Mouse (Mus musculus) heart, postnatal 4 days (tissue): ENCODE data around the gene Syngap1. TPM values are rescaled to one million over a fixed set of nuclear protein-coding genes. Genes with fewer than 3 reads are reported as not detected.
"Not testable (repeated sequence)": the region's sequence is repeated elsewhere in the genome, so short reads cannot be mapped to it uniquely, and the experiment has no call there.

ENCODE experiments used
- DNase-seq: peaks from one replicate; pipeline ENCODE4 v3.0.0; 2021
- total RNA-seq, 2 experiments: library from RNA; stranded (reverse); gene quantifications; 2 replicates each; pipeline ENCODE4 v1.2.3; 2021

Syngap1 gene
- total RNA-seq, 2 experiments from 2014 or later: 12.6 to 13.4 TPM

GRCm38 (mm10) chr17:26956895-26957294, 15.8 kb downstream of the Syngap1 start:
- no peak for DNase-seq

DNA sequence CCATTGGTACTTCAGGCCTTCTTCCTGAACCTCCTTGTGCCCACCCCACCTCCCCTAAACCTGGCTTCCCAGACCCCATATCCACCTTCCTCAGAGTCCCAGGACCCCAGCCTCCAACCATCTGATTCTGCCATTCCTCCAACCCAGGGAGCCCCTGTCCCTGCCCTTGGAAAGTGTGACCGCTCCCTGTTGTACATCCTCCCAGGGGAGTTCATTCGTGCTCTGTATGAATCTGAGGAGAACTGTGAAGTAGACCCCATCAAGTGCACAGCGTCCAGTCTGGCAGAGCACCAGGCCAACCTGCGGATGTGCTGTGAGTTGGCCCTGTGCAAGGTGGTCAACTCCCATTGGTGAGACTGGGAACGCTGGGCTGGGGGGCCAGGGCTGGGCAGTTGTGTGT, 16.8 kb downstream of the Syngap1 start:
- DNase-seq: no peak

DNA sequence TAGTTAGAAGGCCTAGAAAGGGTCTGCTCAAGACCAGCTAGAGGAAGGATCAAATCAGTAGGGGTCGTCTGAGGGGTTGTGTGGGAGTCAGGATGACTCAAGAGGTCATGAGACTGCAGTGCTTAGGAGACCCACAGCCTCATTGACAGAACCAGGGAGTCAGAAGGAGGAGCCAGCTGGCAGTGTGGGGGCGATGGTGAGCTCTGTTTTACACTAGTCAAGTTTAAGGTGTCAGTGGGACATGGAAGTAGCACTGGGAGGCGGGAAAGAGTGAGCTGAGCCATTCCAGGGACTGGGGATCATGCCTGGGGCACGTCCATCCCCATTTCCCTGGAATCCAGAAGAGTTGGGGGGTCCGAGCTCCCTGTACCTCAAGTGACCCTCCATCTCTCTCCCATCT, 17.8 kb downstream of the Syngap1 start:
- DNase-seq: no peak

GRCm38 (mm10) chr17:26959815-26960214, 18.8 kb downstream of the Syngap1 start:
- no peak for DNase-seq

DNA sequence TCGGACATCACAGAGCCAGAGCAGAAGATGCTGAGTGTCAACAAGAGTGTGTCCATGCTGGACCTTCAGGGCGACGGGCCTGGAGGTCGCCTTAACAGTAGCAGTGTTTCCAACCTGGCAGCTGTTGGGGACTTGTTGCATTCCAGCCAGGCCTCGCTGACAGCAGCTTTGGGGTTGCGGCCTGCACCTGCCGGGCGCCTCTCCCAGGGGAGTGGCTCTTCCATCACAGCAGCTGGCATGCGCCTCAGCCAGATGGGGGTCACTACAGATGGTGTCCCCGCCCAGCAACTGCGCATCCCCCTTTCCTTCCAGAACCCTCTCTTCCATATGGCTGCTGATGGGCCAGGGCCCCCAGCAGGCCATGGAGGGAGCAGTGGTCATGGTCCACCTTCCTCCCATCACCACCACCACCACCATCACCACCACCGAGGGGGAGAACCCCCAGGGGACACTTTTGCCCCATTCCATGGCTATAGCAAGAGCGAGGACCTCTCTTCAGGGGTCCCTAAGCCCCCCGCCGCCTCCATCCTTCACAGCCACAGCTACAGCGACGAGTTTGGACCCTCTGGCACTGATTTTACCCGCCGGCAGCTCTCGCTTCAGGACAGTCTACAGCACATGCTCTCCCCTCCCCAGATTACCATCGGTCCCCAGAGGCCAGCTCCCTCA, 20.7 kb downstream of the Syngap1 start:
- DNase-seq: no peak

DNA sequence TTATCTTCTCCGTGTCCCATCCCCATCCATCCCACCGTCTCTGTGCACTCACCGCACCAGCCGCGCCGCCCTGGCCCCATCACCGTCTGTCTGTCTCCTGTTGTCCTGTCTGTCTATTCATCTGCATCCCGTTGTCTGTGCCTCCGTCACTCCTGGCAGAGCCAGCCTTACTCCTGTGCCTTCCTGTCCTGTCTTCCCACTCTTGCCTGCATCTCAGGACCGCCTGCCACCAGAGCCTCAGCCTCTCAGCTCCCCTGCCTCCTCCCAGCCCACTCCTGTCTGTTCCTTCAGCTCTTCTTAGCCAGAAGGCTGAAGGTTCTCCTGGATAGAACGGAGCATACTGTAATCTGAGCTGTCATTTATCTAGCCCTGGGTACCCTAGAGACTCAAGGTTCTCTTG, 25.9 kb downstream of the Syngap1 start:
- no peak for DNase-seq

DNA sequence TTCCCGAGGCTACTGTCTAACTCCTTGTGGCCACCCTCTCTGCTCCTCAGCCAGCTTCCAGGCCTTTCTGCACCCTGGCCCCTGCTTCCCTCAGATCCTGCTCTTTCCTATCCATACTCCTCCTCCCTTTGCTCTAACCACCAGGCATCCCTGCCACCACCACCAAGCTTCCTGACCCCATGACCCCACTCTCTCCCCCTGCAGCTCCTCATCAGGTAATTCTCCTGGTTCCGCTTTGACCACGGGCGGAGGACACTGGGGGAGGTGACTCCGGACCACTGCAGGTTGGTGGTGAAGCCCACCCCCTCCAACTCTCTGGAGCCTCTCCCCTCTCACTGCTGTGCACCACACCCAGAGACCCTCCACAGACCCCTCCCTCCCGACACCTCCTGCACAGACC, 26.4 kb downstream of the Syngap1 start:
- DNase-seq: no peak

DNA sequence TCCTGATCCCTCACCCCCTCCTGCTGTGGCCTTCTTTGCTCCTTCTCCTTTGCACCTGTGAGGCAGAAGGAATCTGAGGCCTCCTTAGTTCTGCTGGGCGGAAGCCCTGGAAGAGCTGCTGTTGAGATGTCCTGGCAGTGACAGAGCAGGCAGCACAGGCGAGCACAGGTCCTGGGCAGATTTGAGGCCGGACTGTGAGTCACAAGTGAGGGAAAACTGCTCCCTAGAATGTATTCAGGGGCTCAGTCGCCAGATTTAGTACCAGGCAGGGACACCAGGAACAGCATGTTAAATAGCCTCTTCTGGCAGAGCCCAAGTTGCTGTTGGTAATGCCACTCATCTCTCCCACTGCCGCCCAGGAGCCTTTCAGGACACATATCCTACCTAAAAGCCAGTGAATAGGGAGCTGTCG, 27.2 kb downstream of the Syngap1 start:
- no peak for DNase-seq

DNA sequence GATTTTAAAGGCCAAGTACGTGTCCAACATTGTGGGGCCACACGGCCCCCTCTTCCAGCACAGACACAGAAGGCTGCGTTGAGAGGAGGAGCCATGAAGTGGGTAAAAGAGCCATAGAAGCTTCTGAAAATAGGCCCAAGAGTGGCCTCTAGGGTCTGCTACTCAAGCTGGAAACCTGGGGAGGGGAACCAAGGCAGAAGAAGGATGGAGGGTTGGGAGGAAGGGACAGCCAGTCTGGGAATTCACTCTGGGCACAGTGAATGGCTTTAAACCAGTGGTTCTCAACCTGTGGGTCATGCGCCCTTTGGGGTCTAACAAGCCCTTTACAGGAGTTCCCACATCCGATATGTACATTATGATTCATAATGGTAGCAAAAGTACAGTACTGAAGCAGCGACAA, 28.2 kb downstream of the Syngap1 start:
- no peak for DNase-seq

DNA sequence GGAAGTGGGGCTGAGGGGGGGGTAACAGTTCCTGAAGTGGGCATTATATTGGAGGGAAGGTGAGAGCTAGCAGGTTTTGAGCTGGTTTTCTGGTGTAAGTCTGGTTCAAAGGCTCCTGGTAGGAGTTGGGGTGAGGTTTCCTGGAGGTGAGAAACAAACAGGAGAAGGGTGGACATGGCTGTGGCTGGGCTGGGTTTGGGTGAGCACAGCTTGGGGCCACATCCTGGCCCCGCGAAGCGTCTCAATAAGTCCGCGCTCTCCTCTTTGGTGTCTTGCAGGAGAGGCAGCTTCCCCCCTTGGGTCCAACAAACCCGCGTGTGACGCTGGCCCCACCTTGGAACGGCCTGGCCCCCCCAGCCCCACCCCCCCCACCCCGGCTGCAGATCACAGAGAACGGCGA, 29.2 kb downstream of the Syngap1 start:
- DNase-seq: no peak

DNA sequence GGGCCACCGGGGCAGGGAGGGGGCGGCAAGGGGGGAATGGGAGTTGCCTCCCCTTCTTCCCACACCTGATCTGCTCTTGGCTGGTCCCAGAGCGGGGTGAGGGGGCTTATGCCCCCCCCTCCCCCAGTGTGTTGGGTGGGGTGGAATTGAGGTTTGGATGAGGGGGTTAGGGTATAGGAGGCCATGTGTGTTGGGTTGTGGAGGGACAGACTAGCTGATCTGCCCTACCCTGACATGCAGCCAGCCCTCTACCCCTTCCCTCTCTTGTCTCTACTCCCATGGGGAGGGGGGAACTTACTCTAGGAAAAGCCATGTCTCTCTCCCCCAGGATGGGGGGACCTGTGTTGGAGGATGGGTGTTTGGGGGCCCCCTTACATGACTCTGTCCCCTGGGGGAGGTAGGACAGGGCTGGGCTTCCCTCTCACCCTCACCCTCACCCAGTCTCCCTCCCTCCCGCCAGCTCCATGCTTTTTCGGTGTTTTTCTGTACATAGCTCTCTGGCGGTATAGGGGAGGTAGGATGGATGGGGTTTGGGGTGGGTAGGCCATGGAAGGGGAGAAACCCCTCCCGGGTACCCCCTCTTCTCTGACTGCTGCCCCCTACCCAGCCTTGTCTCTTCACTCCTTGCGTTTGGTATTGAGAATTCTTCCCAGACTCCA, 30.3 kb downstream of the Syngap1 start:
- DNase-seq: no peak

GRCm38 (mm10) chr17:26972107-26972506, 31.1 kb downstream of the Syngap1 start:
- DNase-seq: no peak

DNA sequence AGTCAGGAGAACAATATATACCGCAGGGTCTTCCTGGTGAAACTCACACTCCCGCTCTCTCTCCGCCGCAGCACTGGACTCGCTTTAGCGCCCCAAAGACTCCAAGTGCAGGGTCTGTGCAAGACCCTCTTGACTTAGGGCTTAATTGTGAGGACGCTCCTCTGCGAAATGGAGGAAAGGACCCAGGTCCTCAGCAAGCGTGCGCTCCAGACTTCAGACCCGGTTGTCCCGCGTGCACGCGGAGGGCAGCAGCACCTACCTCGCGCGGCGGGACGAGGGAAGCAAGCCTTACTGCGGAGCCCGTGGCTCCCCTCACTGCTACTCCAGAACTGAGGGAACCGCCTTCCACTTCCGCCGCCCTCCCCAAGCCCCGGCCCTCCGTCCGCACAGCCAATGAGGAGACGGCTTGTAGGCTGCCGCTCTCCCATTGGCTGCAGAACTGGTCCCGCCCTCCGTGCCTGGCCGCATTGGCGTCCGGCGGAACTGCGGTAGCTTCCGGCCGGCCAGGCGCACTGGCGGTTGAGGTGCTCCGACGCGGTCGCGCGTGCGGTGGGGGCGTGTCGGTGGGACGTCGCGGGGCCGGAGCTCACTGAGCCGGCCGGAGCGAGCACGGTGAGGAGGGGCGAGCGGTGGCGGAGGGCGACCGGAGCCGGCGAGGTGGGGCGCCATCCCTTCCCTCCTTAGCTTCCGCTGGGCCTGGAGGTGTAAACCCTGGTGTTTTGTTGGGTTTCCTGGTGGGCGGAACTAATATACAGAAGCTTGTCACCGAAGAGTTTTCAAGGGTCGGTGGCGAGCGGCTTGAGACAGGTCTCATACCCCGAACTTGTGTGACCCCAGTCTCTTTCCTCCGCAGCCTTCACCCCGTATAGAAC, 31.9 kb downstream of the Syngap1 start, which contains the start of gene Zbtb9:
Gene Zbtb9, plus strand, starts transcription at position 465 of the 872 bp plus-strand sequence.
- DNase-seq: peak; percentile 97

GRCm38 (mm10) chr17:26974547-26974946, 33.5 kb downstream of the Syngap1 start:
- no peak for DNase-seq

DNA sequence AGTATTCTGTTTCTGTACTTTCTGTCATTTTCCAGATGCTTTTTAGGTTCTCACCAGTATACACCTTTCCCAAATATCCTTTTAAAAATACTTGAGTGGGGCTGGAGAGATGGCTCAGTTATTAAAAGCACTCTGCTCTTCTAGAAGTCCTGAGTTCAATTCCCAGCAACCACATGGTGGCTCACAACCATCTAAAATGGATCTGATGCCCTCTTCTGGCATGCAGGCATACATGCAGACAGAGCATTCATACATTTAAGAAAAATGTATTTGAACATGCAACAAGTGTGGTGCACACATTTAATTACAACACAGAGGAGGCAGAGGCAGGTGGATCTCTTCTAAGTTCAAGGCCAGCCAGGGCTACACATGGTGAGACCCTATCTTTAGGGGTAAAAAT, 34.4 kb downstream of the Syngap1 start:
- no peak for DNase-seq

- DNase-seq: not testable (repeated sequence)
Measured at GRCm38 (mm10) chr17:26977354-26977753, 36.3 kb downstream of the Syngap1 start.

DNA sequence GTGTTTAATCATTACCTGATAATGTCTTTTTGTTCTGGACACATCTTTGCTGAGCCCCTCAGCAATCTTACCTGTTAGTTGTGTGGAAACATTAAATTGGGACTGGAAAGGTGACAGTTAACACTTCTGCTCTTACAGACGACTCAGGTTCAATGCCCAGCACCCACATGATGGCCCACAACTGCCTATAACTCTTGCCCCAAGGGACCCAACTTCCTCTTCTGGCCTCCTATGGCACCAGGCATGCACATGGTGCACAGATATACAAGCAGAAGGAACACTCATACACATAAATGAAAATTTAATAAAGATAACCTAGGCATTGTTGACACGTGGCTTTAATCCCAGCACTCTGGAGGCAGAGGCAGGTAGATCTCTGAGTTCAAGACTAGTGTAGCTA, 38.4 kb downstream of the Syngap1 start:
- DNase-seq: no peak

DNA sequence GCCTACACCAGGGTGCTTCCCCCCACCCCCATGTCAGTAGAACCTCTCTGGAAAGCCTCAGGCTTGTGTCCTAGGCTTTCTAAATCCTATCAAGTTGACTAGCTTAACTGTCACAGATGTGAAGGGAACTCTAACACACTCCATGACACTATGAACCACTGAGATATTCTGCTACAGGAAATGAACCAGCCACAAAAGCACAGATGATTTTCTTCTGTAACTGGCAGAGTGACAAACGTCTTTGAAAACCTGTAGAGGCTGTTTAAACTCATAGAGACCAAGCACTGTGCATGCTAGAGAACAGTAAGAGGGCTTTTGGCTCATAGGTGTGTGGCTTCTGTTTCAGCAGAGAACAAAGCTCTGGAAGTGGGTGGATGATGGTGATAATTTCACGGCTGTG, 40.0 kb downstream of the Syngap1 start:
- no peak for DNase-seq

- DNase-seq: no peak
Measured at GRCm38 (mm10) chr17:26983382-26983781, 42.3 kb downstream of the Syngap1 start.

DNA sequence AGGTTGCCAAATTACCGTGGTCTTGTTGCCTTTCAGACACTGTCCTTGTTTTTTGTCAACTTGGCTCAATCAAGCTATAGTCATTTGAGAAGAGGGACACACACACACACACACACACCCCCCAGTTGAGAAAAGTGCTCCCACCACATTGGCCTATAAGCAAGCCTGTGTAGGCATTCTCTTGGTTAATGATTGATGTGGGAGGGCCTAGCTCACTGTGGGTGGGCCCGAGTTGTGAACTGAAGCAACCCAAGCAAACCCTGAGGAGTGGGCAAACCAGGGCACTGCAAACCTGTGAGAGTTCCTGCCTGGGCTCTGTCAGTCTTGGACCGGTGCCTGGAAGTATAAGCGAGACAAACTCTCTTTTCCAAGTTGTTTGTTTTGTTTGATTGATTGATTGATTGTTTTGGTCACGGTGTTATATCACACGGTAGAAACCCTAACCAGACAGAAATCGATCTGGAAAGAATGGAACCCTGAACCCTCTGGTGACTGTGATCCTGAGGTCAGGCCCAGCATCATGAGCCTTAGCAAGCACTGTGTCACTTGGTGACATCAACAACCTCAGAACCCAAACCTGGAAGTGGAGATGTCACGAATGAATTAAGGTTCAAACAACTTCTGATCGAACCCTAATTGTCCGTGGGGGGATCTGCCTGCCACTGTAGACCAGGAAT, 44.6 kb downstream of the Syngap1 start:
- no peak for DNase-seq

DNA sequence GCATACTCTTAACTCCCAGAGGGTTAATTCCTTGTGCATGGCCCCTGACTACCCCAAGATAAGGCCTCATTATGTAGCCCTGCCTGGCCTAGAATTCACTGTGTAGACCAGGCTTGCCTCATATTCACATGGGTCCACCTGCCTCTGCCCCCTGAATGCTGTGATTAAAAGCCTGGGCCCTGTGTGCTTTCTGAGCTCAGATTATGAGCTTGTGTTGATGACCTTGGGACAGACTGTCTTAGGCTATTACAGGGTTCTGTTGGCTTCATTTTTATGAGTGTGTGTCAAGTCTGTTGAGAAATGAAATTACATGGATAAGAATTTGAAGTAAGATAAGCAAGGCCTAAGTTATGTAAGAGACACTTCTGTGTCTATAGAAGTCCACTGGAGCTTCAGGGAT, 49.5 kb downstream of the Syngap1 start:
- DNase-seq: no peak

DNA sequence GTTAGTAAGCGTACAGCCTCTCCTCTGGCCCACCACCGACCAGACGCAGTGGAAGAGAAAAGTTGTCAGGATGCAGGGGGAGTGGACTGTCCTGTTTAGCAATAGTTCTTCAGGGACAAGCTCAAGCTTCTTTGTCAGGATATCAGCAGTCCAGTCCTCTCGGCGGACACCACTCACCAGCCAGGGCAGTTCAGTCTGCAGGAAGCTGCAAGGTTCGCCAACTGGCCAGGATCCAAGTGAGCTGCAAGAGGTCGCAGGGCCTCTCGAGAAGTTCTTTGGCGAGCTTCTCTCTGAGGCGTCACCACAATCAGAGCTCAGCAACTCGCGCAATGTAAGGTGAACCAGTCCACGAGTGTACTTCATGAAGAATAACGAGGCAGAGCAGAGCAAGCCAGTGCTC, 53.4 kb downstream of the Syngap1 start:
- peak; percentile 87 for DNase-seq

GRCm38 (mm10) chr17:26995006-26995405, 54.0 kb downstream of the Syngap1 start:
- no peak for DNase-seq
